Mouse (Mus musculus) sigmoid colon, adult 10 weeks (tissue): ENCODE measurements around the gene Ikzf5. TPM values are rescaled to one million over a fixed set of nuclear protein-coding genes. Genes with fewer than 3 reads are reported as not detected.

Experiments
- polyA plus RNA-seq: library from polyadenylated mRNA; stranded (reverse); fragments of 350-450 nt; fragmentation: Illumina TruSeq; extraction: RNeasy Lipid Tissue Mini Kit (QIAGEN cat#74804); gene quantifications from one replicate; pipeline ENCODE4 v1.2.3, GENCODE M21; 2014; ENCODE audit warnings: low read depth, low replicate concordance

Ikzf5 gene
- 37.5 TPM for polyA plus RNA-seq

GRCm38 (mm10) chr7:131410416-131411058 is at the start of gene Ikzf5, which contains the start of gene Acadsb:
TSS of gene Ikzf5 (minus strand) at chr7:131410521.
TSS of gene Acadsb (plus strand) at chr7:131410601.

GRCm38 (mm10) chr7:131370648-131371469 is 39.5 kb downstream of the Ikzf5 start, which contains the start of gene Pstk:
TSS of gene Pstk (plus strand) at chr7:131371141.

GRCm38 (mm10) chr7:131362615-131363300 is 47.6 kb downstream of the Ikzf5 start, which contains the start of gene 2310057M21Rik:
TSS of gene 2310057M21Rik (minus strand) at chr7:131362759.

Other genes with a start within 250 kb of the Ikzf5 start
- not detected for gene 5430419D17Rik, start 236.1 kb downstream of the Ikzf5 start, polyA plus RNA-seq
- gene Cuzd1, start 88.2 kb downstream of the Ikzf5 start, polyA plus RNA-seq = 0.50 TPM
- gene Fam24b, start 81.0 kb downstream of the Ikzf5 start, polyA plus RNA-seq = not detected
- gene Fam24a, start 76.7 kb downstream of the Ikzf5 start, polyA plus RNA-seq = not detected
- 4.5 TPM for gene 2310057M21Rik, start 47.8 kb downstream of the Ikzf5 start, polyA plus RNA-seq
- gene Pstk, start 39.4 kb downstream of the Ikzf5 start, polyA plus RNA-seq = 51.4 TPM
- 125 TPM for gene Acadsb, start 80 bp upstream of the Ikzf5 start, polyA plus RNA-seq
- 0.32 TPM for gene Hmx3, start 132.3 kb upstream of the Ikzf5 start, polyA plus RNA-seq
- 0.38 TPM for gene Hmx2, start 138.3 kb upstream of the Ikzf5 start, polyA plus RNA-seq
- gene Bub3, start 149.7 kb upstream of the Ikzf5 start, polyA plus RNA-seq = 20.8 TPM